In genomic region chr13:13537272-13538015, GRCm38 (mm10) we compare ENCODE assay signal across 21 mouse cellular contexts. TPM values are rescaled to one million over a fixed set of nuclear protein-coding genes. Genes with fewer than 3 reads are reported as not detected.
DNase-seq lines count a peak whose midpoint lies in the region; ATAC-seq lines count a peak whose summit lies in the region.
"Had no signal": no experiment of that assay in that cellular context is flagged by ENCODE, and none has a peak within 500 bp of the region (broad histone marks: within the 10 kb centered on the region; RNA-seq: fewer than 3 reads in every experiment).

No protein-coding gene starts in this region.

- no peak for ATAC-seq in heart, embryonic 11.5 days (replicated peaks; ENCODE audit: insufficient number of reproducible peaks, low FRiP score, low TSS enrichment)
- ATAC-seq in activated CD4-positive, CD25-positive, alpha-beta regulatory T cell, adult 4 months, result peak; percentile 77
- peak; percentile 46 for ATAC-seq in megakaryocyte, adult 5-6 weeks (ENCODE audit: poor library complexity, severe bottlenecking)
- ATAC-seq in kidney, embryonic 15.5 days (replicated peaks; ENCODE audit: low FRiP score), result no peak

- DNase-seq in heart, adult 11 months, result peak; percentile 89
- DNase-seq in 416B (ENCODE audit: low read depth), result peak; percentile 71
- no peak for DNase-seq in testis, postnatal 10 days (ENCODE audit: low spot score)
- no peak for DNase-seq in frontal cortex, postnatal 25 days (ENCODE audit: low spot score in 2 of 2)
- DNase-seq: adrenal gland, postnatal 36 days; gastrocnemius, postnatal 36 days; kidney, adult 11 months; kidney, postnatal 14 days; layer of hippocampus, adult 9-11 months; thymus, postnatal 36 days had no signal

- H3K4me1 ChIP-seq in heart, embryonic 11.5 days (ENCODE audit: control insufficient read depth, insufficient read depth, low read length), result peaks cover 6% of the 10 kb centered on the region; the same call in 1 of the 2 replicates
- peaks cover 18% of the 10 kb centered on the region for H3K4me1 ChIP-seq in kidney, embryonic 15.5 days
- H3K4me1 ChIP-seq: hindbrain, embryonic 13.5 days; midbrain, embryonic 12.5 days; stomach, embryonic 15.5 days had no signal

- no peaks in the 10 kb centered on the region for H3K27me3 ChIP-seq in heart, embryonic 11.5 days (ENCODE audit: control insufficient read depth, insufficient read depth, low read length)
- no peaks in the 10 kb centered on the region for H3K27me3 ChIP-seq in kidney, embryonic 15.5 days
- H3K27me3 ChIP-seq: embryonic facial prominence, embryonic 12.5 days; heart, embryonic 15.5 days; hindbrain, embryonic 13.5 days; midbrain, embryonic 12.5 days; neural tube, embryonic 13.5 days; stomach, embryonic 15.5 days had no signal

- H3K27ac ChIP-seq in heart, embryonic 11.5 days (ENCODE audit: low read depth, low read length), result no peak overlapping the region
- no peak overlapping the region for H3K27ac ChIP-seq in kidney, embryonic 15.5 days
- H3K27ac ChIP-seq: embryonic facial prominence, embryonic 12.5 days; hindbrain, embryonic 13.5 days; midbrain, embryonic 12.5 days; neural tube, embryonic 13.5 days; stomach, embryonic 15.5 days had no signal

- H3K4me3 ChIP-seq in heart, embryonic 11.5 days (ENCODE audit: low read depth, low read length), result no peak overlapping the region
- H3K4me3 ChIP-seq in kidney, embryonic 15.5 days (replicated peaks), result no peak overlapping the region
- H3K4me3 ChIP-seq: embryonic facial prominence, embryonic 12.5 days; heart, embryonic 15.5 days; hindbrain, embryonic 13.5 days; midbrain, embryonic 12.5 days; neural tube, embryonic 13.5 days; stomach, embryonic 15.5 days had no signal

- no peak overlapping the region for H3K4me2 ChIP-seq in heart, embryonic 11.5 days
- no peak overlapping the region for H3K4me2 ChIP-seq in kidney, embryonic 15.5 days
- H3K4me2 ChIP-seq: embryonic facial prominence, embryonic 12.5 days; heart, embryonic 15.5 days; hindbrain, embryonic 13.5 days; liver, embryonic 11.5 days; midbrain, embryonic 12.5 days; neural tube, embryonic 13.5 days; stomach, embryonic 15.5 days had no signal

- no peak overlapping the region for H3K9ac ChIP-seq in heart, embryonic 11.5 days (ENCODE audit: low read depth, low read length)
- no peak overlapping the region for H3K9ac ChIP-seq in kidney, embryonic 15.5 days
- H3K9ac ChIP-seq: embryonic facial prominence, embryonic 12.5 days; heart, embryonic 15.5 days; hindbrain, embryonic 13.5 days; midbrain, embryonic 12.5 days; neural tube, embryonic 13.5 days; stomach, embryonic 15.5 days had no signal

- 50% methylated on average over 2 of the region's 2 CpGs for WGBS in heart, embryonic 11.5 days (ENCODE audit: insufficient replicate concordance)
- WGBS in kidney, embryonic 15.5 days, result 81% methylated on average over 2 of the region's 2 CpGs

- no peaks in the 10 kb centered on the region for H3K36me3 ChIP-seq in heart, embryonic 11.5 days (ENCODE audit: control insufficient read depth, insufficient read depth, low read length)
- H3K36me3 ChIP-seq in kidney, embryonic 15.5 days, result no peaks in the 10 kb centered on the region
- H3K36me3 ChIP-seq: embryonic facial prominence, embryonic 12.5 days; heart, embryonic 15.5 days; hindbrain, embryonic 13.5 days; midbrain, embryonic 12.5 days; neural tube, embryonic 13.5 days; stomach, embryonic 15.5 days had no signal

- no peaks in the 10 kb centered on the region for H3K9me3 ChIP-seq in heart, embryonic 11.5 days (replicated peaks; ENCODE audit: control insufficient read depth, low read length)
- no peaks in the 10 kb centered on the region for H3K9me3 ChIP-seq in kidney, embryonic 15.5 days (replicated peaks)
- H3K9me3 ChIP-seq: embryonic facial prominence, embryonic 12.5 days; heart, embryonic 15.5 days; hindbrain, embryonic 13.5 days; midbrain, embryonic 12.5 days; neural tube, embryonic 13.5 days; stomach, embryonic 15.5 days had no signal

RNA-seq across cellular contexts. Expression of gene Lyst, which starts 52.8 kb away (rescaled TPM):
- 2.5 and 3.9 TPM in 2 replicates for polyA plus RNA-seq in heart, embryonic 11.5 days (2014; fragmentation: Nextera tagmentation; extraction: Ambion mirVana)
- 10 to 100 TPM in 1 of 2 experiments, 1 to 10 TPM in 1; 9.4 to 14.2 TPM for polyA plus RNA-seq in activated CD4-positive, CD25-positive, alpha-beta regulatory T cell, adult 4 months (2017; shearing (Covaris generic))
- 166 and 194 TPM in 2 replicates for total RNA-seq in megakaryocyte, adult 5-6 weeks (2015)
- 188 and 200 TPM in 2 replicates for total RNA-seq in megakaryocyte, adult 5-6 weeks (2017)
- polyA plus RNA-seq in kidney, embryonic 15.5 days (2015; fragmentation: Nextera tagmentation; extraction: Ambion mirVana), result 4.2 and 6.3 TPM in 2 replicates

Comparison
In these comparisons a context has a peak if more than half of its experiments do, and no peak if none do; other contexts are left out.
1. DNase-seq: peak in heart, adult 11 months (single experiment) and 416B (single experiment); none in testis, postnatal 10 days (single experiment) and frontal cortex, postnatal 25 days (0 of 2).
2. ATAC-seq: peak in activated CD4-positive, CD25-positive, alpha-beta regulatory T cell, adult 4 months (single experiment) and megakaryocyte, adult 5-6 weeks (single experiment); none in heart, embryonic 11.5 days (single experiment) and kidney, embryonic 15.5 days (single experiment).